Mouse (Mus musculus) cerebral cortex, adult 2 months (tissue): ENCODE measurements around the gene Phyhd1.

Experiments used
- WGBS: fragments of 180-500 bp; shearing (Covaris S2); methylation state at CpG from one replicate; pipeline ENCODE4 v1.1.7; 2018; 5-methylcytosine and 5-hydroxymethylcytosine counted together

The Phyhd1 gene

DNA sequence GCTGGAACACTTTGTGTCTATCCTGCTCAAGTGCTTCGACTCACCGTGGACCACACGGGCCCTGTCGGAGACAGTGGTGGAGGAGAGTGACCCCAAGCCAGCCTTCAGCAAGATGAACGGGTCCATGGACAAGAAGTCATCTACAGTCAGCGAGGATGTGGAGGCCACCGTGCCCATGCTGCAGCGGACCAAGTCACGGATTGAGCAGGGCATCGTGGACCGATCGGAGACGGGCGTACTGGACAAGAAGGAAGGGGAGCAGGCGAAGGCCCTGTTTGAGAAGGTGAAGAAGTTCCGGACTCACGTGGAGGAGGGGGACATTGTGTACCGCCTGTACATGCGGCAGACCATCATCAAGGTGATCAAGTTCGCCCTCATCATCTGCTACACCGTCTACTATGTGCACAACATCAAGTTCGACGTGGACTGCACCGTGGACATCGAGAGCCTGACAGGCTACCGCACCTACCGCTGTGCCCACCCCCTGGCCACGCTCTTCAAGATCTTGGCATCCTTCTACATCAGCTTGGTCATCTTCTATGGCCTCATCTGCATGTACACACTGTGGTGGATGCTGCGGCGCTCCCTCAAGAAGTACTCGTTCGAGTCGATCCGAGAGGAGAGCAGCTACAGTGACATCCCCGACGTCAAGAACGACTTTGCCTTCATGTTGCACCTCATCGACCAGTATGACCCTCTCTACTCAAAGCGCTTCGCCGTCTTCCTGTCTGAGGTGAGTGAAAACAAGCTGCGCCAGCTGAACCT lies 10.2 kb upstream of the Phyhd1 start:
- 95% methylated on average over 42 of the region's 42 CpGs for WGBS

- WGBS, result 96% methylated on average over 30 of the region's 30 CpGs
Observed at GRCm38 (mm10) chr2:30256616-30257350, 9.2 kb upstream of the Phyhd1 start.

DNA sequence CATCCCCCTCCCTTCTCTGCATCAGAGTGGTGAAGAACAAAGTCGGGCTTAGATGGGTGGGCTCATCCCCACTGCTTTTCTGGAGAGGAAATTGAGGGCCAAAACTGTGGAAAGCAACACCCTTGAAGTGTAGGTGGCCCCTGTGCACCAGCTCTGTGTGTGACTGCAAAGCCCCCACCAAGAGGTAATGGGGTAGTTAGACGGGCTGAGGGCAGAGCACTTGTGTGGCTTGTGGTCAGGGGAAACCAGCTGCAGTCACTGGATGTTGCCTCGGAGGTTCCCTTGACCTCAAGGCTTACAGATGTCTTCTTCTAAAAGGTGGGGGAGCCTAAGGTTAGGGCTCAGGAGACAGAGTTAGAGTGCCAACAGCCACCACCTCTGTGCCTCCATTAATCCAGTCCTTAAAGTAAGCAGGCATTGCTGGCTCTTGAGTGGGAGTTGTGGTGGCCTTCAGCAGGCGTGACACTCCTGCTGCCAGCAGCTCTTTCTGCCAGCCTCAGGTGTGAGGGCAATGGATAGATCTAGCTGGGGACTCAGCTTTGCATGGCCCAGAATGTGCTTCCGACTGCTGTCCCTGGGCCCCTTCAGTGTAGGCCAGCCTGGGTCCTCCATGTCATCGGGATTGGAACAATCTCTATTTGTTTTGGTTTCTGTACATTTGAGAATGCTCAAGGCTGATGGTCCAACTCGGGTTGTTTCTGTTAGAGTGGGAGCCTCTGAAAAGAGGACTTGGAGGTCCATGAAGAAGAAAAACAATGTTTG lies 8.1 kb upstream of the Phyhd1 start:
- 71% methylated on average over 7 of the region's 7 CpGs for WGBS

DNA sequence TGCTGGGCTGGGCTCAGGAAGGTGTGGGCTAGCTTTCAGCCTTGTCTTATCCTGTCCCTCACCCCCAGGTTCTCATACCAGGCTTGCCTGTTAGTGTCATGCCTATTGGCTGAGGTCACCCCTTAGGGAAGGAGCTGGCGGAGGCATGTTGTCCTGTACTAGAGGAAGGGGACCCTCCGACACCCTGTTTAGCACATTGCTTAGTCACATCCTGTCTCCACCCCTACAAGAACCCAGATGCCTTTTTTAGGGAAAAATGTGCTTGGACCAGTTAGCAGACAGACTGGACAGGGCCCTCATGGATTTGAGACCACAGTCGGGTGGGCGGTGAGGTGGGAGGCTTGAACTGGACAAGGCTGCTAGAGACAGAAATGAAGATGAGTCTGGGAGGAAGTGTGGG lies 7.4 kb upstream of the Phyhd1 start:
- 60% methylated on average over 4 of the region's 4 CpGs for WGBS

DNA sequence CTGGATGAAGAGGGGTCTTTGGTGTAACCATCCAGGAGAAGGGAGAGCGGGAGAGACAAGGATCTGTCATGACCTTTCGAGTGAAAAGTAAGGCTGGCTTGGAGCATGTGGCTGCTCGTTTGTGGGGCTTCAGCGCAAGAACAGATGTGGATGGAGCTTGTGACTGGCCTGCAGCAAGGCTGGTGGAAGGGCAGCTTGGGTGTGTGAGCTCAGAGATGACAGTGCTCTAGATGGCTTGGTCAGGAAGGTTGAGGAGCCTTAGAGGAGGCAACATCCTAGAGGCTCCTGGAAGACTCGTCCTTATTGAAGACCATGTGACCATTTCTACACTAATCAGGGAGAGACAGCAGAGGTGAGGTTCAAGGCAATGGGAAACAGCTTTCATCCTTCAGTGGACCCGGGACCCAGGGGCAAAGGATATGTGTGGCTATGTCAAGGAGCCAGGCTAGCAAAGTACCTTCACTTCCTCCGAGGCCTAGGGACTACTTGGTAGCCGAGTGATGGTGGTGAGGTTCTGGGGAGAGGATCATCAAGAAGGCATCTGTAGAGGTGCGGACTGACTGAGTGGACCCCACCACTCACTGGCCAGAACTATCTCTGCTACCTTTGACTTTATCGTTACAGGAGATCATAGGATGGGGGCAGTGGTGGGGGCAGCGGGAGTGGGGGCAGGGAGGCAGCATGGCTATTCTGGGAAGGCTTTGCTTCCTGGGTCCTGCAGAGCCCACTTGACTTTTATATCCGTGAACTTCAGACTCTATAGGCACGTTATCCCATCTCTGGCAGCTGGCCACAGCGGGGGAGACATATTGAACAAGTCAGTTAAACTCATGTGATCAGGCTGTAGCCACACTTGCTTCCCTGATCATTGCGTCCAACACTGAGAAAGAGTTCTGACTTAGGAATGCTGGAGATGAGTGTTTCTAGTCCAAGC lies 6.6 kb upstream of the Phyhd1 start:
- WGBS, result 83% methylated on average over 15 of the region's 15 CpGs

DNA sequence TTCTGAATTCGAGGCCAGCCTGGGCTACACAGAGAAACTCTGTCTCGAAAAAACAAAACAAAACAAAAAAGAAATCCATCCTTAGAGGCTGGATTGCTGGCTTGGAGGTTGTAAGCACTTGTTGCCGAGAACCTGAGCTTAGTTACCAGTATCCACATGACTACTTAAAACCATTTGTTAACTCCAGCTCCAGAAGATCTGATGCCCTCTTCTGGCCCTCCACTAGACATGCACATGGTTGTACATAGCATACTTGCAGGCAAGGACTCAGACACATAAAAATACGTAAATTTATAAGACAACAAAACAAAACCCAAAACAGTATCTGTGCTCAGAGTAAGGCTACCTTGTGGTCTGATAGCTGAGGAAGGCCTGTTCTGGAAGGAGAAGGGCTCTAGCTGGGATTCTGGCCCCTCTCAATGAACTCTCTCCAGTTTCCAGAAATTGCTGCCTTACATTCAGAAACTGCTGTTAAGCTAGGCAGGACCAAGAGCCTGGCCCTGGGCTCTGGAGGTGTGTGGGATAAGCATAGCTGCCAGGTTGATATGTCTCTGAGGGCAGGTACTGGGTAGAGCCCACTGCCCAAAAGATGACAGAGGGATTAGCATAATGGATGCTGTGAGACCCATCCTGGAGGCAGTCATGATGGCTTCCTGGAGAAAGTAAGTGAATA lies 4.8 kb upstream of the Phyhd1 start:
- WGBS, result 84% methylated on average over 4 of the region's 4 CpGs

- WGBS, result 84% methylated on average over 18 of the region's 18 CpGs
Observed at GRCm38 (mm10) chr2:30261921-30262839, 3.8 kb upstream of the Phyhd1 start.

GRCm38 (mm10) chr2:30262840-30263441 lies 3.1 kb upstream of the Phyhd1 start:
- 26% methylated on average over 4 of the region's 4 CpGs for WGBS

DNA sequence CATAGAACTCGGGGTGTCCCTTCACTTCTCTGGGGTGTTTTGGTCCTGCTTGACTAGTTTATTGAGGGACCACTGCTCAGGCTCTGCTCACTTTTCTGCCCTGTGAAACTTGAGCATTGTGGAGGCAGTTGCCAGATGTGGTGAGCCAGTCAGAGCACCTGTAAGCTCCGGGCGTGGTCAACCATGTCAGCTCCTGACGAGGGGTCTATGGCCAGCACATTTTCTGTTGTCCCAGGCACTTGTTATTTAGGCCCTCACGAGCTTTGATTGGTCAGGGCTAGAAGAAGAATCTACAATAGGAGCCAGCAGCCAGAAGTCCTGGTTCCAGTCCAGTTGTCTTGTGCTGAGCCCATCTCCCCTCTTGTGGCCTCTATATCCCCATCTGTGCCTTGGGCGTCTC lies 2.2 kb upstream of the Phyhd1 start:
- WGBS, result 84% methylated on average over 6 of the region's 6 CpGs

DNA sequence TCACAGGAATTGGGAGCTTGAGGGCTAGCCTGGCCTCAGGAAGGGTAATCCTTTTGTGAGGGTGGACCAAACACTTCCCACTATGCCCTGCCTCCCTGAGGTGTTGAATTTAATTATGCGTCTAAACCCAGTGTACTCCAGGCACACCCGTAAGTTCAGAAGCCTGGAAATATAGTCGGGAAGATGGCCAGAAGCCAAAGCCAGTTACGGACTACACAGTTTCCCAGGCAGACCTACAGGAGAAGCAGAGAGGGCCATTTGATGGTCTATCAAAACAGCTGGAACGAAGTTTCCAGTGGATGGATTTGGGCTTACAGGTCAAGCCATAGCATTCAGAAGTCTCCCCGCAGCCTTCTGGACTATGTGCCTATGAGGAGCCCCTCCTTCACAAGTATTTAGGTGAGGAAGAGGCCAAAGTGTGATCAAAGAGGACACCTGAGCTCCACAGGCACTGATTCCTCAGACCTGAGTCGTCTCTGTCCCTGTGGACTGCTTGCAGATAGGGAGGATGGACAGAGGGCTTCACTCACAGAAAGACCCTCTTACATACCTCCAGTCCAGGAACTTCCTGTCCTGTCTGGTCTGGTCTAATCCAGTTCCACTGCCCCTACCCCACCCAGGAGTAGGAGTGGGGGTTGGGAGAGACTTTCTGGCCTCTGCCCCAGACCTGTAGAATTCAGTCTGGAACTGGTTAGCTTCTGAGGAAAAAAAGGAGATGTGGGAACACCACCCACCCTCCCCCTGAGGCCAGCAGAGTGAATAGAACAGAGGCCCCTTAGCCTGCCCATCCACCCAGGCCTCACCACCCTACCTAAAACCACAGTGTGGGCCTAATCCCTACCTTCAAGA lies 1.1 kb upstream of the Phyhd1 start:
- WGBS, result 51% methylated on average over 7 of the region's 7 CpGs

- WGBS, result 11% methylated on average over 4 of the region's 4 CpGs
Observed at GRCm38 (mm10) chr2:30266392-30266941, 464 bp downstream of the Phyhd1 start.

GRCm38 (mm10) chr2:30267466-30267865 lies 1.5 kb downstream of the Phyhd1 start:
- WGBS, result 92% methylated on average over 2 of the region's 2 CpGs

DNA sequence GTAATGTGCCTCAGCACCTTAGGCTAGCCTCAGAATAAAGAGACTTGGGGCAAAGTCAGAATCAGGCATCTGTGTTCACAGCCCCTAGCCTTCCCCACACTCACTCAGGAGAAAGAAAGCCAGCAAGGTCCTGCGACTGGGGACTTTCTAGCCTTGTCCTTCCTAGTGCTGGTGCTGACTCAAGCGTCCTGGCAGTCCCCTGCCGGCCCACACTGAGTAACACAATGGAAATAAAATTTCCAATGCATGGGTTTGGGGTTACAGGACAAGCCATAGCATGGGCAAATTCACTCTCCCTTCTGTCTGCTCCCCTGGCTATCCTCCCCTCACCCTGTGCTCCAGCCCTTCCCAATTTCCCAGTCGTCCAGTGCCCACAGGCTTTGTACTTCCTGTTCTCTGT lies 2.4 kb downstream of the Phyhd1 start:
- WGBS, result 71% methylated on average over 4 of the region's 4 CpGs

DNA sequence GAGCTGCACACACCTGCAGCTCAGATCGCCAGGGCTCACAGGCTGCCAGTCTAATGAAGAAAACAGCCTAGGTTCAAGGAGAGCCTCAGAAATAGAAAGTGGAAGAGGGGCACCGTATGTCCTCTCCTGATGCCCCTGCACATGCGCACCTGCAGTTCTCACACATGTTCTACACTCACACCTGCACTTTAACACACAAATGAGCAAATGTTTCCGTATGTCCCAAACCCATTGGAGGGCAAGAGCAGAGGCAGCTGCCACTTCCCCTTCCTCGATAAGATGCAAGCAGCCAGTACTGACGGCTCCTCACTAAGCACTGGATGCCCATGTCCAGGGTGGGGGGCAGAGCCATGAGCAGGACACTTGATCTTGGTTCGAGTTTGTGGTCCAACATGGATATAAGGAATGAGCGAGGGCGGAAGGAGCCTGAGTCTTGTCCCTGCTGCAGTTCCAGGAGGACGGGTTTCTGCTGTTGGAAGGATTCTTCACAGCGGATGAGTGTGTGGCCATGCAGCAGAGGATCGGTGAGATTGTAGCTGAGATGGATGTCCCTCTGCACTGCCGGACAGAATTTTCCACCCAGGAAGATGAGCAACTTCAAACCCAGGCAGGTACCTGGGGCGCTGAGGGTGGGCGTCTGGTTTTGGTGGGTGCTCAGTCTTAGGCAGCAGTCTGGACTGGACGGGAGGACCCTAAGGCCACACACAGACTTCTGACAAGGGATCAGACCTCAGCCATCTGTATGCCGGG lies 3.4 kb downstream of the Phyhd1 start:
- WGBS, result 81% methylated on average over 17 of the region's 17 CpGs

GRCm38 (mm10) chr2:30270134-30270533 lies 4.1 kb downstream of the Phyhd1 start:
- WGBS, result 18% methylated on average over 1 of the region's 1 CpGs

DNA sequence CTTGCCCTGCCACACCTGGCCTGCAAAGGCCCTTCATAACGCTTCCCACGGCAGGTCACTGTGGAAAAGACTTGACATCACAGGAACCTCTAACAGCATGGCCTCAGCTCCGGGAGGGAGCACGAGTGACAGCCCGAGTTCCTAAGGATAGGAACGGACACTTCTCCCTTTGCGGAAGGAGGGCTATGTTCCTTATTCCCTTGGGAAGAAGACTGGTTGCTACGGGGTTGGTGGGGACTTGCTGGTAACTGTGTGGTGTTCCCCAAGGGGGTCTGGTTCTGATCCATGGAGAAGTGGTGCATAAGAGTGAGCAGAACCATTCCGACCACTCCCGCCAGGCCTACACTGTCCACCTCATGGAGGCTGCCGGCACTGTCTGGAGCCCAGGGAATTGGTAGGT lies 14.7 kb downstream of the Phyhd1 start, which contains the start of gene Gm28038:
TSS of gene Gm28038 (plus strand) at position 301 of the 400 bp plus-strand sequence.
- 94% methylated on average over 11 of the region's 11 CpGs for WGBS

DNA sequence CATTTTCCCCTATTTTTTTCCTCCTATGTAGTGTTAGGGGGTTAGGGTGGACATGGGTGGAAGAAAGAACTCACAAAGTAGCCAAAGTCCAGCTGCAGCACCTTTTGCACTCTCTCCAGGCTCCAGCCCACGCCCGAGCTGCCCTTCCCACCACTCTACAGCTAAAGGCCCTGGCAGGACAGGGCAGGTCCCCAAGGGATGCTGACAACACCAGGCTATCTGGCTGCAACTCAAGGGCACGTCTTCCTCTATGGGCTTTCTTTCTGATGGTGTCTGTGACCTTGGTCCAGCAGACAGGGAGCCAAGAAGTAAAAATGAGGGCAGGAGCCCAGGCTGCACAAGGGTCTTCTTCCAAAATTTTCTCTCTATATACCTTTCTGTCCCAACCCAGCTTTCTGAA lies 15.6 kb downstream of the Phyhd1 start:
- WGBS, result 81% methylated on average over 3 of the region's 3 CpGs
